Mouse (Mus musculus) hematopoietic multipotent progenitor cell, adult 10-12 weeks (in vitro differentiated cells): Measurements from ENCODE around the gene Dvl2. TPM values are rescaled to one million over a fixed set of nuclear protein-coding genes. Genes with fewer than 3 reads are reported as not detected.

Experiments used
- polyA plus RNA-seq: library from polyadenylated mRNA; stranded (reverse); fragments of >175 nt; gene quantifications from 2 replicates; pipeline ENCODE4 v1.2.3, GENCODE M21; 2012; ENCODE audit warnings: low replicate concordance

Dvl2 gene
- polyA plus RNA-seq: 49.3 and 51.4 TPM in 2 replicates

GRCm38 (mm10) chr11:70000396-70000898, at the start of gene Dvl2:
Dvl2 (plus strand) TSS chr11:70000595.

GRCm38 (mm10) chr11:69964650-69965270, 35.6 kb upstream of the Dvl2 start, which contains the start of gene Cldn7:
Cldn7 (plus strand) TSS chr11:69964779.

GRCm38 (mm10) chr11:69981141-69981762, 19.1 kb upstream of the Dvl2 start, which contains the start of gene Ctdnep1:
Ctdnep1 (plus strand) TSS chr11:69981156.

GRCm38 (mm10) chr11:69982225-69982624, 18.2 kb upstream of the Dvl2 start, which contains the start of gene Elp5:
Elp5 (minus strand) TSS chr11:69982517.

GRCm38 (mm10) chr11:69990850-69991691, 9.3 kb upstream of the Dvl2 start, which contains the start of gene Gabarap:
Gabarap (plus strand) TSS chr11:69991143.

GRCm38 (mm10) chr11:69995391-69995960, 4.9 kb upstream of the Dvl2 start, which contains the start of gene Phf23:
Phf23 (plus strand) TSS chr11:69995777.

GRCm38 (mm10) chr11:70014880-70015558, 14.6 kb downstream of the Dvl2 start, which contains the start of gene Acadvl:
Acadvl (minus strand) TSS chr11:70015411.

GRCm38 (mm10) chr11:70016669-70017068, 16.3 kb downstream of the Dvl2 start, which contains the start of gene Dlg4:
Dlg4 (plus strand) TSS chr11:70016942.

GRCm38 (mm10) chr11:70053898-70054570, 53.6 kb downstream of the Dvl2 start, which contains the start of gene Asgr1:
Asgr1 (plus strand) TSS chr11:70054085.

Other genes starting within 250 kb of the Dvl2 start
- 127 and 149 TPM in 2 replicates for gene Polr2a, start 242.0 kb upstream of the Dvl2 start, polyA plus RNA-seq
- gene Slc35g3, start 238.6 kb upstream of the Dvl2 start, polyA plus RNA-seq: not detected in 2 replicates
- 133 and 229 TPM in 2 replicates for gene Zbtb4, start 234.7 kb upstream of the Dvl2 start, polyA plus RNA-seq
- gene Chrnb1, start 204.7 kb upstream of the Dvl2 start, polyA plus RNA-seq: 2.3 and 2.5 TPM in 2 replicates
- 0.86 and 1.1 TPM in 2 replicates for gene Fgf11, start 198.7 kb upstream of the Dvl2 start, polyA plus RNA-seq
- gene Tmem102, start 195.0 kb upstream of the Dvl2 start, polyA plus RNA-seq: 0.17 and 0.45 TPM in 2 replicates
- not detected in 2 replicates for gene Gm39566, start 185.3 kb upstream of the Dvl2 start, polyA plus RNA-seq
- not detected in 2 replicates for gene Spem2, start 182.1 kb upstream of the Dvl2 start, polyA plus RNA-seq
- not detected in 2 replicates for gene Spem1, start 178.4 kb upstream of the Dvl2 start, polyA plus RNA-seq
- gene Nlgn2, start 162.8 kb upstream of the Dvl2 start, polyA plus RNA-seq: 3.5 and 7.7 TPM in 2 replicates
- 239 and 507 TPM in 2 replicates for gene Tmem256, start 162.1 kb upstream of the Dvl2 start, polyA plus RNA-seq
- 37.9 and 61.0 TPM in 2 replicates for gene Plscr3, start 154.2 kb upstream of the Dvl2 start, polyA plus RNA-seq
- 1.7 TPM in 1 of 2 replicates, not detected in the other for gene Tnk1, start 141.9 kb upstream of the Dvl2 start, polyA plus RNA-seq
- gene Tmem95, start 122.6 kb upstream of the Dvl2 start, polyA plus RNA-seq: not detected in 2 replicates
- 3.0 and 3.7 TPM in 2 replicates for gene Kctd11, start 119.2 kb upstream of the Dvl2 start, polyA plus RNA-seq
- 193 and 275 TPM in 2 replicates for gene Acap1, start 105.1 kb upstream of the Dvl2 start, polyA plus RNA-seq
- 1.1 and 1.5 TPM in 2 replicates for gene 2810408A11Rik, start 99.6 kb upstream of the Dvl2 start, polyA plus RNA-seq
- 67.4 and 137 TPM in 2 replicates for gene Neurl4, start 99.5 kb upstream of the Dvl2 start, polyA plus RNA-seq
- 109 and 212 TPM in 2 replicates for gene Gps2, start 86.7 kb upstream of the Dvl2 start, polyA plus RNA-seq
- 938 and 1,043 TPM in 2 replicates for gene Eif5a, start 78.6 kb upstream of the Dvl2 start, polyA plus RNA-seq
- gene Ybx2, start 64.8 kb upstream of the Dvl2 start, polyA plus RNA-seq: 0.54 and 2.7 TPM in 2 replicates
- 15.8 TPM in 1 of 2 replicates, not detected in the other for gene Slc2a4, start 52.4 kb upstream of the Dvl2 start, polyA plus RNA-seq
- gene Cldn7, start 35.8 kb upstream of the Dvl2 start, polyA plus RNA-seq: 0.27 and 0.88 TPM in 2 replicates
- gene Ctdnep1, start 19.4 kb upstream of the Dvl2 start, polyA plus RNA-seq: 123 and 255 TPM in 2 replicates
- 11.9 and 17.1 TPM in 2 replicates for gene Elp5, start 18.1 kb upstream of the Dvl2 start, polyA plus RNA-seq
- 344 and 452 TPM in 2 replicates for gene Gabarap, start 9.5 kb upstream of the Dvl2 start, polyA plus RNA-seq
- 67.4 and 84.5 TPM in 2 replicates for gene Phf23, start 4.8 kb upstream of the Dvl2 start, polyA plus RNA-seq
- gene Acadvl, start 14.8 kb downstream of the Dvl2 start, polyA plus RNA-seq: 24.5 and 32.0 TPM in 2 replicates
- 12.5 and 18.5 TPM in 2 replicates for gene Dlg4, start 16.3 kb downstream of the Dvl2 start, polyA plus RNA-seq
- gene Asgr1, start 53.5 kb downstream of the Dvl2 start, polyA plus RNA-seq: not detected in 2 replicates
- 0.13 and 0.17 TPM in 2 replicates for gene Asgr2, start 92.0 kb downstream of the Dvl2 start, polyA plus RNA-seq
- gene Mgl2, start 129.7 kb downstream of the Dvl2 start, polyA plus RNA-seq: 0.10 TPM in 1 of 2 replicates, not detected in the other
- gene Clec10a, start 155.6 kb downstream of the Dvl2 start, polyA plus RNA-seq: 1.1 and 2.2 TPM in 2 replicates
- gene Slc16a11, start 212.2 kb downstream of the Dvl2 start, polyA plus RNA-seq: 0.42 and 1.8 TPM in 2 replicates
- 4.8 and 6.9 TPM in 2 replicates for gene Slc16a13, start 220.5 kb downstream of the Dvl2 start, polyA plus RNA-seq
- gene Bcl6b, start 229.2 kb downstream of the Dvl2 start, polyA plus RNA-seq: 1.2 and 1.7 TPM in 2 replicates
- 63.8 and 101 TPM in 2 replicates for gene 0610010K14Rik, start 237.3 kb downstream of the Dvl2 start, polyA plus RNA-seq
- gene Gm21988, start 239.2 kb downstream of the Dvl2 start, polyA plus RNA-seq: 2.8 and 4.1 TPM in 2 replicates
- gene Rnasek, start 239.2 kb downstream of the Dvl2 start, polyA plus RNA-seq: 44.8 and 229 TPM in 2 replicates